Mouse (Mus musculus): Measurements from ENCODE around the gene Gclc. TPM values are rescaled to one million over a fixed set of nuclear protein-coding genes. Genes with fewer than 3 reads are reported as not detected.

The Gclc gene
- total RNA-seq, 2 experiments from 2014 or later: 9.1 to 10.6 TPM

Other genes starting within 250 kb of the Gclc start
- gene Lrrc1, start 209.7 kb upstream of the Gclc start, total RNA-seq (2021): 1 to 10 TPM in 1 of 2 experiments, under 1 TPM in 1; 0.47 to 1.2 TPM
- gene Klhl31, start 118.0 kb upstream of the Gclc start, total RNA-seq (2021): 100 to 1,000 TPM; 577 to 615 TPM
- 1 to 10 TPM; 5.9 to 9.3 TPM for gene Elovl5, start 162.8 kb downstream of the Gclc start, total RNA-seq (2021)